Mouse (Mus musculus) stomach, postnatal 0 days (tissue): ENCODE data around the gene Lce1i.

Source experiments
- CTCF ChIP-seq: IDR thresholded peaks from 2 replicates; pipeline ENCODE4 v1.5.1; 2016; ENCODE audit warnings: antibody characterized with exemption, low read depth, mild to moderate bottlenecking, moderate library complexity
- EP300 ChIP-seq: optimal IDR thresholded peaks from 2 replicates; pipeline ENCODE3; 2016; ENCODE audit warnings: antibody characterized with exemption

- no peak for TF ChIP-seq CTCF
- no peak for TF ChIP-seq EP300
Observed at GRCm38 (mm10) chr3:92827108-92827507, 48.4 kb upstream of the Lce1i start, which contains the start of gene Kprp.
